Mouse (Mus musculus): ENCODE data around the gene Ccdc88b.

The Ccdc88b gene

GRCm38 (mm10) chr19:6871574-6872271, 13.7 kb upstream of the Ccdc88b start:
- Histone ChIP-seq H3K36me3 (ENCODE audit: control insufficient read depth, insufficient read depth, low read length, poor library complexity, severe bottlenecking) (no peaks in the 10 kb centered on the region), H3K27me3 (ENCODE audit: control insufficient read depth, insufficient read depth, low read length, poor library complexity, severe bottlenecking) (no peaks in the 10 kb centered on the region)
- peak; percentile 76 for DNase-seq (ENCODE audit: low read depth, low spot score)

GRCm38 (mm10) chr19:6869355-6869754, 11.3 kb upstream of the Ccdc88b start:
- no peaks in the 10 kb centered on the region for H3K27me3 ChIP-seq (ENCODE audit: control insufficient read depth, insufficient read depth, low read length, poor library complexity, severe bottlenecking)
- peak; percentile 59 for DNase-seq (ENCODE audit: low read depth, low spot score)
- no peaks in the 10 kb centered on the region for H3K36me3 ChIP-seq (ENCODE audit: control insufficient read depth, insufficient read depth, low read length, poor library complexity, severe bottlenecking)

- Histone ChIP-seq H3K27me3 (ENCODE audit: control insufficient read depth, insufficient read depth, low read length, poor library complexity, severe bottlenecking) (no peaks in the 10 kb centered on the region), H3K36me3 (ENCODE audit: control insufficient read depth, insufficient read depth, low read length, poor library complexity, severe bottlenecking) (no peaks in the 10 kb centered on the region)
- DNase-seq (ENCODE audit: low read depth, low spot score): no peak
Measured at GRCm38 (mm10) chr19:6861451-6861850, 3.4 kb upstream of the Ccdc88b start.

GRCm38 (mm10) chr19:6860706-6861105, 2.7 kb upstream of the Ccdc88b start:
- DNase-seq (ENCODE audit: low read depth, low spot score): peak; percentile 80
- Histone ChIP-seq H3K27me3 (ENCODE audit: control insufficient read depth, insufficient read depth, low read length, poor library complexity, severe bottlenecking) (no peaks in the 10 kb centered on the region), H3K36me3 (ENCODE audit: control insufficient read depth, insufficient read depth, low read length, poor library complexity, severe bottlenecking) (no peaks in the 10 kb centered on the region)

GRCm38 (mm10) chr19:6859971-6860370, 2.0 kb upstream of the Ccdc88b start:
- H3K36me3 ChIP-seq (ENCODE audit: control insufficient read depth, insufficient read depth, low read length, poor library complexity, severe bottlenecking): no peaks in the 10 kb centered on the region

GRCm38 (mm10) chr19:6859032-6859651, 1.1 kb upstream of the Ccdc88b start:
- DNase-seq (ENCODE audit: low read depth, low spot score): no peak
- H3K27me3 ChIP-seq (ENCODE audit: control insufficient read depth, insufficient read depth, low read length, poor library complexity, severe bottlenecking): no peaks in the 10 kb centered on the region
- H3K36me3 ChIP-seq (ENCODE audit: control insufficient read depth, insufficient read depth, low read length, poor library complexity, severe bottlenecking): 0 out of 2 replicates have a peak, but pooled peaks cover 2% of the 10 kb centered on the region

More at GRCm38 (mm10) chr19:6859971-6860370, 2.0 kb upstream of the Ccdc88b start:
- H3K27me3 ChIP-seq (ENCODE audit: control insufficient read depth, insufficient read depth, low read length, poor library complexity, severe bottlenecking): no peaks in the 10 kb centered on the region
- no peak for DNase-seq (ENCODE audit: low read depth, low spot score)

GRCm38 (mm10) chr19:6857391-6858005, 513 bp downstream of the Ccdc88b start:
- 0 out of 2 replicates have a peak, but pooled peaks cover 2% of the 10 kb centered on the region for H3K36me3 ChIP-seq (ENCODE audit: control insufficient read depth, insufficient read depth, low read length, poor library complexity, severe bottlenecking)
- DNase-seq (ENCODE audit: low read depth, low spot score): peak; percentile 56
- H3K27me3 ChIP-seq (ENCODE audit: control insufficient read depth, insufficient read depth, low read length, poor library complexity, severe bottlenecking): no peaks in the 10 kb centered on the region

GRCm38 (mm10) chr19:6857003-6857360, 1.0 kb downstream of the Ccdc88b start:
- no peak for DNase-seq (ENCODE audit: low read depth, low spot score)
- Histone ChIP-seq H3K27me3 (ENCODE audit: control insufficient read depth, insufficient read depth, low read length, poor library complexity, severe bottlenecking) (no peaks in the 10 kb centered on the region), H3K36me3 (ENCODE audit: control insufficient read depth, insufficient read depth, low read length, poor library complexity, severe bottlenecking) (0 out of 2 replicates have a peak, but pooled peaks cover 2% of the 10 kb centered on the region)

GRCm38 (mm10) chr19:6856281-6857002, 1.6 kb downstream of the Ccdc88b start:
- Histone ChIP-seq H3K27me3 (ENCODE audit: control insufficient read depth, insufficient read depth, low read length, poor library complexity, severe bottlenecking) (no peaks in the 10 kb centered on the region), H3K36me3 (ENCODE audit: control insufficient read depth, insufficient read depth, low read length, poor library complexity, severe bottlenecking) (0 out of 2 replicates have a peak, but pooled peaks cover 2% of the 10 kb centered on the region)
- peak; percentile 76 for DNase-seq (ENCODE audit: low read depth, low spot score)

GRCm38 (mm10) chr19:6855225-6856031, 2.6 kb downstream of the Ccdc88b start:
- Histone ChIP-seq H3K27me3 (ENCODE audit: control insufficient read depth, insufficient read depth, low read length, poor library complexity, severe bottlenecking) (no peaks in the 10 kb centered on the region), H3K36me3 (ENCODE audit: control insufficient read depth, insufficient read depth, low read length, poor library complexity, severe bottlenecking) (0 out of 2 replicates have a peak, but pooled peaks cover 2% of the 10 kb centered on the region)
- DNase-seq (ENCODE audit: low read depth, low spot score): no peak

GRCm38 (mm10) chr19:6854658-6855057, 3.4 kb downstream of the Ccdc88b start:
- Histone ChIP-seq H3K36me3 (ENCODE audit: control insufficient read depth, insufficient read depth, low read length, poor library complexity, severe bottlenecking) (0 out of 2 replicates have a peak, but pooled peaks cover 2% of the 10 kb centered on the region), H3K27me3 (ENCODE audit: control insufficient read depth, insufficient read depth, low read length, poor library complexity, severe bottlenecking) (no peaks in the 10 kb centered on the region)
- no peak for DNase-seq (ENCODE audit: low read depth, low spot score)

GRCm38 (mm10) chr19:6853903-6854302, 4.1 kb downstream of the Ccdc88b start:
- DNase-seq (ENCODE audit: low read depth, low spot score): no peak
- H3K36me3 ChIP-seq (ENCODE audit: control insufficient read depth, insufficient read depth, low read length, poor library complexity, severe bottlenecking): 0 out of 2 replicates have a peak, but pooled peaks cover 2% of the 10 kb centered on the region
- H3K27me3 ChIP-seq (ENCODE audit: control insufficient read depth, insufficient read depth, low read length, poor library complexity, severe bottlenecking): no peaks in the 10 kb centered on the region

GRCm38 (mm10) chr19:6852393-6853305, 5.4 kb downstream of the Ccdc88b start:
- DNase-seq (ENCODE audit: low read depth, low spot score): no peak
- 0 out of 2 replicates have a peak, but pooled peaks cover 2% of the 10 kb centered on the region for H3K36me3 ChIP-seq (ENCODE audit: control insufficient read depth, insufficient read depth, low read length, poor library complexity, severe bottlenecking)

More at GRCm38 (mm10) chr19:6852393-6853305, 5.4 kb downstream of the Ccdc88b start:
- H3K27me3 ChIP-seq (ENCODE audit: control insufficient read depth, insufficient read depth, low read length, poor library complexity, severe bottlenecking): no peaks in the 10 kb centered on the region

Measured in splenic B cell, adult 2 months (primary cell).